Mouse (Mus musculus): ENCODE measurements around the gene Fam83e. TPM values are rescaled to one million over a fixed set of nuclear protein-coding genes. Genes with fewer than 3 reads are reported as not detected.

The Fam83e gene
- polyA plus RNA-seq, 1 experiment from 2014 or later, result 0.39 TPM

DNA sequence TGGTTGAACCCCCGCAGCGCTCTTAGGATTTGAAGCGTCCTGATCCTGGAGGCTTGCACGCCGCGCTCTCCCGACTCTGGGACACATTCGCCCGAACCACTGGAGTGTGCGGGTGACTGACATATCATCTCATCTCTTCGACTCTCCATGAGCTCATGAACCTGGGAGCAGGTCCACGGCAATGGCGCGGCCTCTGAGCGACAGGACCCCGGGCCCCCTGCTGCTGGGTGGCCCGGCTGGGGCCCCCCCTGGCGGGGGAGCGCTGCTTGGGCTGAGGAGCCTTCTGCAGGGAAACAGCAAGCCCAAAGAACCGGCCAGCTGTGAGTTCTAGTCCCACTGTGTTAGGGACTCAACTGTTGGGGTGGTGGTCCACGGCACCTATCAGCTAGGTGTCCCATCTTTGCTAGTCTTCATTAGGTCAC lies 15.6 kb upstream of the Fam83e start:
- Histone ChIP-seq H3K4me1 (ENCODE audit: control insufficient read depth, insufficient read depth, low read length) (peaks cover 41% of the 10 kb centered on the region), H3K4me2 (ENCODE audit: low read depth, low read length) (peak overlapping the region; percentile 99), H3K36me3 (ENCODE audit: control insufficient read depth, insufficient read depth) (peaks cover 1% of the 10 kb centered on the region), H3K9me3 (replicated peaks; ENCODE audit: control insufficient read depth, low read length) (no peaks in the 10 kb centered on the region), H3K27ac (ENCODE audit: low read length) (peak overlapping the region; percentile 95), H3K27me3 (ENCODE audit: control insufficient read depth, insufficient read depth, low read length) (peaks cover 2% of the 10 kb centered on the region), H3K4me3 (ENCODE audit: low read length) (peak overlapping the region; percentile 76), H3K9ac (ENCODE audit: low read length) (peak overlapping the region; percentile 91)
- no peak for ATAC-seq (replicated peaks; ENCODE audit: extremely low read depth, insufficient read depth, low FRiP score)
- WGBS, result under 1% methylated on average over 21 of the region's 21 CpGs

DNA sequence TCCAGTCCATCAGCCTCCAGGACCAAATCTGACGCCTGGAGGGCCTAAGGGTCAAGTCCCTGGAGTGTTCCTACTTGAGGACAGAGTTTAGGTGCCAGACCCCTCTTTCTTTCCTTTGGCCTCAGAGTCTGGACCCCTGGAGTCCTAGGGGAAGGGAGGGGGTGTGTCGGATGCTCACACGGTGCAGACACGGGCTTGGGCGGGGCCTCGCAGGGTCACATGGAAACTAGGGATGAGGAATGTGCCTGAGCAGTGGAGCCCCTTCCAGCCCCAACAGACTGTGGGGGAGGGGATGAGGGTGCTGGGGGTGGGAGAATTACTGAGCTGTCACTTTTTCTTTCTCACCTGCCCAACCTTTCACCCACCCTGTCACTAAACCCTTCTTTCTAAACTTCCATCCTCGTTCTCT lies 15.1 kb upstream of the Fam83e start:
- Histone ChIP-seq H3K4me1 (ENCODE audit: control insufficient read depth, insufficient read depth, low read length) (peaks cover 41% of the 10 kb centered on the region), H3K27me3 (ENCODE audit: control insufficient read depth, insufficient read depth, low read length) (no peaks in the 10 kb centered on the region; the same call in 1 of the 2 replicates), H3K27ac (ENCODE audit: low read length) (peak overlapping the region; percentile 95), H3K36me3 (ENCODE audit: control insufficient read depth, insufficient read depth) (peaks cover 6% of the 10 kb centered on the region), H3K9ac (ENCODE audit: low read length) (peak overlapping the region; percentile 91), H3K4me3 (ENCODE audit: low read length) (peak overlapping the region; percentile 76), H3K4me2 (ENCODE audit: low read depth, low read length) (peak overlapping the region; percentile 99), H3K9me3 (replicated peaks; ENCODE audit: control insufficient read depth, low read length) (no peaks in the 10 kb centered on the region)
- ATAC-seq (replicated peaks; ENCODE audit: extremely low read depth, insufficient read depth, low FRiP score), result peak; percentile 20; the same call in 1 of the 2 replicates
- WGBS, result 2% methylated on average over 7 of the region's 7 CpGs

DNA sequence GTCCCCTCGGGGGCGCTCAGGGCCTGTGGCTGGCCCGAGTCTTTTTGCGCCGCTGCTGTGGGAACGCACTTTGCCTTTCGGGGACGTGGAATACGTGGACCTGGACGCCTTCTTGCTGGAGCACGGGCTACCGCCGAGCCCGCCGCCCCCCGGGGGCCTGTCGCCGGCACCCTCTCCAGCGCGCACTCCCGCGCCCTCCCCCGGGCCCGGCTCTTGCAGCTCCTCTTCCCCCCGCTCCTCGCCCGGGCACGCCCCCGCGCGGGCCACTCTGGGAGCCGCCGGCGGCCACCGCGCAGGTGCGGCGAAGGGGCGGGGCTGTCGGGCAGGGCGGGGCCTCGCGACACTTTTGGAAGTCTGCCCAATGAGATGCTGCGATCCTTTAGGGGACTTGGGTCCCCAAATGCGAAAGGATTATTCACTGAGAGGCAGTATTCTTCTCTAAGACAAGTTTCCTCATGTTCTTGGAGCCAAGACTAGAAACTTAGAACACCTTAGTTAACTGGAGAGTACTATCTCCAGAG lies 14.2 kb upstream of the Fam83e start:
- Histone ChIP-seq H3K4me3 (ENCODE audit: low read length) (peak overlapping the region; percentile 76), H3K9me3 (replicated peaks; ENCODE audit: control insufficient read depth, low read length) (no peaks in the 10 kb centered on the region), H3K36me3 (ENCODE audit: control insufficient read depth, insufficient read depth) (peaks cover 13% of the 10 kb centered on the region), H3K4me1 (ENCODE audit: control insufficient read depth, insufficient read depth, low read length) (peaks cover 37% of the 10 kb centered on the region), H3K9ac (ENCODE audit: low read length) (peak overlapping the region; percentile 91), H3K27ac (ENCODE audit: low read length) (peak overlapping the region; percentile 95), H3K27me3 (ENCODE audit: control insufficient read depth, insufficient read depth, low read length) (no peaks in the 10 kb centered on the region), H3K4me2 (ENCODE audit: low read depth, low read length) (peak overlapping the region; percentile 99)
- ATAC-seq (replicated peaks; ENCODE audit: extremely low read depth, insufficient read depth, low FRiP score), result peak; percentile 11
- 1% methylated on average over 43 of the region's 45 CpGs for WGBS

DNA sequence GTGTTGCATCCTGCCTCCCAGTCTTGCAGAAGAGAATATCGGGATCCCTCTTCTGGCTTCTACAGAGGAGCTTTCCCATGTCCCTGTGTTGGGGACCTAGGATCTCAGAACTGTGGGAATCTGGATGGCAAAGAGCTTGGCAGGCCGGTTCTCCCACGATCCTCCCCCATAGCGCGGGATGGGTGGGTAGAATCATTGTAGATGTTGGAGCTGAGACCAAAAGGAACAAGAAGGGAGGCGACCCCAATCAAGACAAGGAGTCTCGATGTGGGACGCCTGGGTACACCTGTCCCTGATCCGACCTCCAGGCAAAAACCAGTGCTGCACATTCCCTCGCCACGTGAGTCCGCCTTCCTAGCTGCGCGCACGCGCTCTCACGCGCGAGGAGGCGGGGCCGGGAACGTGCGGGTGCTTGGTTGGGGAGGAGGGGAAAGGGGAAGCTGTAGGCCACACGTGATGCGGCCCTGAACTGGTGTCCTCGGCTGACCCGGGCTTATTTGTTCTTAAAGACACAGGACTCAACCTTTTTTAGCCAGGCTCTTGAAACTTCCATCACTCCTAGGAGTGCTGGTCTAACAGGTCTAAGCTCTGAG lies 13.5 kb upstream of the Fam83e start:
- H3K36me3 ChIP-seq (ENCODE audit: control insufficient read depth, insufficient read depth), result peaks cover 14% of the 10 kb centered on the region
- ATAC-seq (replicated peaks; ENCODE audit: extremely low read depth, insufficient read depth, low FRiP score), result peak; percentile 28

DNA sequence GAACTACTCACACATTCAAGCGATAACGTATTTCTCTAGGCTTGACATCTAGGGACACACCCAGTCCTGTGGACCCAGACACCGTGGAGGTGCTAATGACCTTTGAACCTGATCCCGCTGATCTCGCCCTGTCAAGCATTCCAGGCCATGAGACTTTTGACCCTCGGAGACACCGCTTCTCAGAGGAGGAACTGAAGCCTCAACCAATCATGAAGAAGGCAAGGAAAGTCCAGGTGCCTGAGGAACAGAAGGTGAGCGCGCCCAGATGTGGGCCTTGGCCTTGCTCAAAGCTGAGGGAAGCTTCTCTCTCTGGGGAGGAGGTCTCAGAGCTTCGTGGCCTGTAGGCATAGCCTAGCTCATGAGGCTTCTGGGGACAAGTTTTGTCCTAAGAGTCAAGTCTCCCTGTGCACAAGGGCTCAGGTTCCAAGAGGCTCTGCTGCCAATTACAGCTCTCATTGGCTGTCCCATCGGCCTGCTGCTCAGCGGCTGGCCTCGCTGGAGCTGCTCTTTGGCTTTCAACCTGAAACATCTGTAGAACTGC lies 12.7 kb upstream of the Fam83e start:
- 43% methylated on average over 13 of the region's 13 CpGs for WGBS
- Histone ChIP-seq H3K9ac (ENCODE audit: low read length) (no peak overlapping the region), H3K9me3 (replicated peaks; ENCODE audit: control insufficient read depth, low read length) (no peaks in the 10 kb centered on the region), H3K4me2 (ENCODE audit: low read depth, low read length) (peak overlapping the region; percentile 99), H3K27ac (ENCODE audit: low read length) (no peak overlapping the region), H3K27me3 (ENCODE audit: control insufficient read depth, insufficient read depth, low read length) (no peaks in the 10 kb centered on the region), H3K4me1 (ENCODE audit: control insufficient read depth, insufficient read depth, low read length) (peaks cover 37% of the 10 kb centered on the region), H3K36me3 (ENCODE audit: control insufficient read depth, insufficient read depth) (peaks cover 22% of the 10 kb centered on the region), H3K4me3 (ENCODE audit: low read length) (peak overlapping the region; percentile 76)
- ATAC-seq (replicated peaks; ENCODE audit: extremely low read depth, insufficient read depth, low FRiP score), result no peak

More for the DNA sequence above, 13.5 kb upstream of the Fam83e start:
- Histone ChIP-seq H3K4me3 (ENCODE audit: low read length) (peak overlapping the region; percentile 76), H3K27ac (ENCODE audit: low read length) (peak overlapping the region; percentile 95), H3K4me2 (ENCODE audit: low read depth, low read length) (peak overlapping the region; percentile 99), H3K27me3 (ENCODE audit: control insufficient read depth, insufficient read depth, low read length) (no peaks in the 10 kb centered on the region), H3K9me3 (replicated peaks; ENCODE audit: control insufficient read depth, low read length) (no peaks in the 10 kb centered on the region), H3K4me1 (ENCODE audit: control insufficient read depth, insufficient read depth, low read length) (peaks cover 37% of the 10 kb centered on the region), H3K9ac (ENCODE audit: low read length) (peak overlapping the region; percentile 64)
- under 1% methylated on average over 27 of the region's 27 CpGs for WGBS

DNA sequence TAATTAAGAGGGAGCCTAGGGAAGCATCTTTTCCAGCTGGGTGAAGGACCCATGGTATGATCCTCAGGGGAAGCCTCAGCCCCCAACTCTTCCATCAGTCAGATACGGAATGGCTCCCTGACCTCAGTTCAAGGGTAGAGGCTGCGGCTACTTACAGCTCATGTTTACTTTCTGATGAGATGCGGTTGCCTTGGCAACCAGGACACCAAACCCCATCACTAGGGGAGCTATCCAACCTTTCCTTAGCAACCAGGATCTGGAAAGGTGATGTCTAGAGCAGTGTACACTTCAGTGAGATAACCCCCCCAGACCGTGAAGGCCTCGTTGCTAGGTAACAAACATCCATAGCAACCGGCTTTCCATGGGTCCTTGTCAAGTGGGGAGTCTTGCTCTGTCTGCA lies 12.0 kb upstream of the Fam83e start:
- no peak overlapping the region for H3K4me2 ChIP-seq (ENCODE audit: low read depth, low read length)
- H3K36me3 ChIP-seq (ENCODE audit: control insufficient read depth, insufficient read depth), result peaks cover 24% of the 10 kb centered on the region
- no peaks in the 10 kb centered on the region for H3K9me3 ChIP-seq (replicated peaks; ENCODE audit: control insufficient read depth, low read length)
- no peak for ATAC-seq (replicated peaks; ENCODE audit: extremely low read depth, insufficient read depth, low FRiP score)
- peaks cover 33% of the 10 kb centered on the region for H3K4me1 ChIP-seq (ENCODE audit: control insufficient read depth, insufficient read depth, low read length)
- H3K27me3 ChIP-seq (ENCODE audit: control insufficient read depth, insufficient read depth, low read length), result no peaks in the 10 kb centered on the region
- WGBS, result 44% methylated on average over 6 of the region's 6 CpGs
- H3K9ac ChIP-seq (ENCODE audit: low read length), result no peak overlapping the region
- no peak overlapping the region for H3K4me3 ChIP-seq (ENCODE audit: low read length)
- no peak overlapping the region for H3K27ac ChIP-seq (ENCODE audit: low read length)

DNA sequence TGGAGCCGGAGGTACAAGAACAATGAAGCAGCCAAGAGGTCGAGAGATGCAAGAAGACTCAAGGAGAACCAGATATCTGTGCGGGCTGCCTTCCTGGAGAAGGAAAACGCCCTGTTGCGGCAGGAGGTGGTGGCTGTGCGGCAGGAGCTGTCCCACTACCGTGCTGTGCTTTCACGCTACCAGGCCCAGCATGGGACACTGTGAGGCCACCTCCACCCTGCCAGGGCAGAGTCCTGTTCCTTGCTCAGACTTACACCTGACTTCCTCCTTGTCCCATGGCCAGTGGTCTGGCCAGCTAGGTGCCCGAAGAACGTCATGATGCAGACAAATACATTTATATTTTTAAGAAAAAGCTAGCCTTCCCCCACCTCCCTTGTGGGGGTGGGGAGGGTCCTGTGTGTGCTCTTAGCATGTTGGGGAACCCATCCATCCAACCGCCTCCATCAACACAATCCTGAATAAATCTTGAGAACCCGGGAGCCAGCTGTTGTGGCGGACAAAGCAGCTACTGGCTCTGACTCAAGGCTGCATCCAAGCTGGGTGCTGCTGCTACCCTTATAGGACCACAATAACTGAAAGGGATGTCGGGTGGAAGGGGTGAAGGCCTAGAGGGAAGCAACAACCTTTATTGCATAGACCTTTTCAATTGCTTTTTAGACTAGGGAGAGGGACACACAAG lies 11.2 kb upstream of the Fam83e start:
- H3K4me2 ChIP-seq (ENCODE audit: low read depth, low read length), result no peak overlapping the region
- no peak overlapping the region for H3K27ac ChIP-seq (ENCODE audit: low read length)
- H3K36me3 ChIP-seq (ENCODE audit: control insufficient read depth, insufficient read depth), result peaks cover 24% of the 10 kb centered on the region
- WGBS, result 68% methylated on average over 14 of the region's 14 CpGs
- H3K9me3 ChIP-seq (replicated peaks; ENCODE audit: control insufficient read depth, low read length), result no peaks in the 10 kb centered on the region
- no peak overlapping the region for H3K4me3 ChIP-seq (ENCODE audit: low read length)
- H3K9ac ChIP-seq (ENCODE audit: low read length), result no peak overlapping the region
- no peaks in the 10 kb centered on the region for H3K27me3 ChIP-seq (ENCODE audit: control insufficient read depth, insufficient read depth, low read length)
- ATAC-seq (replicated peaks; ENCODE audit: extremely low read depth, insufficient read depth, low FRiP score), result no peak
- peaks cover 38% of the 10 kb centered on the region for H3K4me1 ChIP-seq (ENCODE audit: control insufficient read depth, insufficient read depth, low read length)

DNA sequence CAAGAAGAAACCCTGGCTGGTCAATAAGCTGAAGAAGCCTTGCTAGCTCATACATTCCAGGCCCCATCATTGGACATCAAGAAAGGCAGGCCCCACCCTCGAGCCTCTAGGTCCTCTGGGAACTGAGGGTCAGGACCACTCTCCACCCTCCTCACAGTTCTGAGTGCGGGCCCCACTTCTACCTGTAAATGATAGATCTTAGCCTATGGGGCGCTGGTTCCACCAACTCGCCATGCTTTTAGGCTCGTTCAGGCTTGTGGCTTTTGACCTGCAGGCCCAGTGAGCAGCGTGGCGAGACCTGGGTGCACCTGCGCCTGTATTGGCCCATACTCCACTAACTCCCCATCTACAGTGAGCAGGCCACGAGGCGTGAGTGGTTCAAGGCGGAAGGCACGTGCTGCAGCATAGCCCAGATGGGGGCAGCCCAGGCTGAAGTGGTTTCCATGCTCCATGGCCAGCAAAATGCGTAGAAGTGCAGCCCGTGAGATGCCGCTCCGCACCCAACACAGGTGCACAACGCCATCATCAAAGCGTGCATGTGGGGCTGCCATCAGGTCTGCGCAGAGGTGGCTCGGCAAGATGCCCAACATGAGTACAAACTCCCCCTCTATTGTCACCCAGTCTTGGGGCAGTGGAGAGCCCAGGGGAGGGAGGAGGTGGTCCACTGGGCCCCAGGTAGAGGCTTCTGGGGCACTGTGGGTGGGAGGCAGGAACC lies 10.4 kb upstream of the Fam83e start:
- WGBS, result 91% methylated on average over 20 of the region's 20 CpGs
- H3K4me1 ChIP-seq (ENCODE audit: control insufficient read depth, insufficient read depth, low read length), result peaks cover 39% of the 10 kb centered on the region
- no peak for ATAC-seq (replicated peaks; ENCODE audit: extremely low read depth, insufficient read depth, low FRiP score)

More for the DNA sequence above, 10.4 kb upstream of the Fam83e start:
- no peaks in the 10 kb centered on the region for H3K9me3 ChIP-seq (replicated peaks; ENCODE audit: control insufficient read depth, low read length)
- H3K4me2 ChIP-seq (ENCODE audit: low read depth, low read length), result no peak overlapping the region
- H3K4me3 ChIP-seq (ENCODE audit: low read length), result no peak overlapping the region
- peaks cover 24% of the 10 kb centered on the region for H3K36me3 ChIP-seq (ENCODE audit: control insufficient read depth, insufficient read depth)
- H3K27me3 ChIP-seq (ENCODE audit: control insufficient read depth, insufficient read depth, low read length), result no peaks in the 10 kb centered on the region
- H3K27ac ChIP-seq (ENCODE audit: low read length), result no peak overlapping the region
- no peak overlapping the region for H3K9ac ChIP-seq (ENCODE audit: low read length)

Data from heart, embryonic 16.5 days (tissue).